In the genomic region with DNA sequence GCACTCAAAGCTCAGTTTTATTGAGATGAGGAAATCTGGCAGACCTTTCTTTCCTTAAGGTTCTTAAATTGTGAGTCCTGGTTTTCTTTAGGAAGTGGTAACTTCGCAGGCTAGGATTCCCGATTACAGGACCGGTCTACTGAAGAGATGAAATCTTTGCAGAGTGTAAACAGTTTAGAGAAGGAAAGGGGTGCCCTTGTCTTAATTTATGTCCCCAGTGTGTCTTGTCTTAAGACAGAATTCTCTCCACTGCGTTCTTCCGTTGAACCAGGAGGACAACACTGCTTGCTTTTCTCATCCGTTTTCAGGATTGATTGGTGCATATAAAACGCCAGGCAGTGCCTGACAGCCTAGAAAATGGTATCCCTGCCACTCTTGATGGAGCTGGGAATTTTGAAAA, we compare ENCODE assay signal across 11 mouse cellular contexts. TPM values are rescaled to one million over a fixed set of nuclear protein-coding genes. Genes with fewer than 3 reads are reported as not detected.
DNase-seq lines count a peak whose midpoint lies in the region; ATAC-seq lines count a peak whose summit lies in the region.
"Had no signal": no experiment of that assay in that cellular context is flagged by ENCODE, and none has a peak within 500 bp of the region (broad histone marks: within the 10 kb centered on the region; RNA-seq: fewer than 3 reads in every experiment).

No protein-coding gene starts in this region.

- no peaks in the 10 kb centered on the region for H3K9me3 ChIP-seq in lung, embryonic 16.5 days (ENCODE audit: control insufficient read depth, low read length)
- H3K9me3 ChIP-seq in forebrain, embryonic 16.5 days (ENCODE audit: control insufficient read depth, low read length), result no peaks in the 10 kb centered on the region
- no peaks in the 10 kb centered on the region for H3K9me3 ChIP-seq in limb, embryonic 13.5 days
- no peaks in the 10 kb centered on the region for H3K9me3 ChIP-seq in stomach, embryonic 15.5 days

- no peak for ATAC-seq in lung, embryonic 16.5 days (ENCODE audit: low read depth)
- no peak for ATAC-seq in forebrain, embryonic 16.5 days
- no peak for ATAC-seq in limb, embryonic 13.5 days (ENCODE audit: low FRiP score, low read depth)
- ATAC-seq in stomach, embryonic 15.5 days (ENCODE audit: insufficient read depth, low FRiP score, low read depth), result no peak
- ATAC-seq: Patski had no signal

- H3K4me3 ChIP-seq in lung, embryonic 16.5 days (ENCODE audit: low read length), result no peak overlapping the region
- H3K4me3 ChIP-seq in forebrain, embryonic 16.5 days (replicated peaks; ENCODE audit: low read length), result peak overlapping the region; percentile 67; the same call in 1 of the 2 replicates
- peak overlapping the region; percentile 69 for H3K4me3 ChIP-seq in limb, embryonic 13.5 days
- peak overlapping the region; percentile 63 for H3K4me3 ChIP-seq in stomach, embryonic 15.5 days (replicated peaks)

- no peaks in the 10 kb centered on the region for H3K36me3 ChIP-seq in lung, embryonic 16.5 days (ENCODE audit: control insufficient read depth, insufficient read depth, low read length)
- no peaks in the 10 kb centered on the region for H3K36me3 ChIP-seq in forebrain, embryonic 16.5 days (ENCODE audit: control insufficient read depth, insufficient read depth)
- H3K36me3 ChIP-seq in limb, embryonic 13.5 days, result no peaks in the 10 kb centered on the region
- no peaks in the 10 kb centered on the region for H3K36me3 ChIP-seq in stomach, embryonic 15.5 days

- no peak overlapping the region for H3K27ac ChIP-seq in lung, embryonic 16.5 days (ENCODE audit: low read length)
- no peak overlapping the region for H3K27ac ChIP-seq in forebrain, embryonic 16.5 days (ENCODE audit: low read length)
- H3K27ac ChIP-seq in limb, embryonic 13.5 days, result no peak overlapping the region
- H3K27ac ChIP-seq in stomach, embryonic 15.5 days, result no peak overlapping the region

- WGBS in lung, embryonic 16.5 days, result 9% methylated on average over 7 of the region's 7 CpGs
- 9% methylated on average over 7 of the region's 7 CpGs for WGBS in forebrain, embryonic 16.5 days
- WGBS in limb, embryonic 13.5 days, result 5% methylated on average over 7 of the region's 7 CpGs
- WGBS in stomach, embryonic 15.5 days, result 9% methylated on average over 7 of the region's 7 CpGs

- peak overlapping the region; percentile 98; the same call in 1 of the 2 replicates for H3K4me2 ChIP-seq in lung, embryonic 16.5 days (ENCODE audit: low read depth, low read length)
- peak overlapping the region; percentile 90 for H3K4me2 ChIP-seq in forebrain, embryonic 16.5 days (ENCODE audit: low read length)
- peak overlapping the region; percentile 90 for H3K4me2 ChIP-seq in limb, embryonic 13.5 days (replicated peaks)
- peak overlapping the region; percentile 98; the same call in 1 of the 2 replicates for H3K4me2 ChIP-seq in stomach, embryonic 15.5 days

- DNase-seq in lung, postnatal 36 days, result no peak
- no peak for DNase-seq in left cerebral cortex, postnatal 25 days (ENCODE audit: low spot score in 2 of 2)
- no peak for DNase-seq in thymus, postnatal 25 days
- no peak for DNase-seq in urinary bladder, adult 2 months (ENCODE audit: low spot score)
- DNase-seq: gastrocnemius, postnatal 36 days had no signal

- peaks cover 36% of the 10 kb centered on the region for H3K27me3 ChIP-seq in lung, embryonic 16.5 days (ENCODE audit: control insufficient read depth, insufficient read depth, low read depth, low read length)
- peaks cover 19% of the 10 kb centered on the region for H3K27me3 ChIP-seq in forebrain, embryonic 16.5 days (replicated peaks; ENCODE audit: control insufficient read depth, insufficient read depth, low read length)
- H3K27me3 ChIP-seq in limb, embryonic 13.5 days, result peaks cover 42% of the 10 kb centered on the region
- H3K27me3 ChIP-seq in stomach, embryonic 15.5 days (replicated peaks), result peaks cover 33% of the 10 kb centered on the region

- H3K4me1 ChIP-seq in lung, embryonic 16.5 days (replicated peaks; ENCODE audit: control insufficient read depth, insufficient read depth, low read length), result 0 out of 2 replicates have a peak, but pooled peaks cover 3% of the 10 kb centered on the region
- H3K4me1 ChIP-seq in forebrain, embryonic 16.5 days (replicated peaks; ENCODE audit: control insufficient read depth, insufficient read depth, low read length), result peaks cover 10% of the 10 kb centered on the region
- peaks cover 15% of the 10 kb centered on the region for H3K4me1 ChIP-seq in limb, embryonic 13.5 days
- 0 out of 2 replicates have a peak, but pooled peaks cover 2% of the 10 kb centered on the region for H3K4me1 ChIP-seq in stomach, embryonic 15.5 days

- intact Hi-C loops in left cerebral cortex, postnatal 25 days (cut with DNase I), result no loop called here

- H3K9ac ChIP-seq in lung, embryonic 16.5 days (ENCODE audit: low read length), result no peak overlapping the region
- no peak overlapping the region for H3K9ac ChIP-seq in forebrain, embryonic 16.5 days (replicated peaks; ENCODE audit: low read depth, low read length)
- no peak overlapping the region; the same call in 1 of the 2 replicates for H3K9ac ChIP-seq in limb, embryonic 13.5 days
- no peak overlapping the region for H3K9ac ChIP-seq in stomach, embryonic 15.5 days

RNA-seq across cellular contexts. Expression of a gene that starts 1.7 kb away (rescaled TPM):
- polyA plus RNA-seq in lung, embryonic 16.5 days (2015; fragmentation: Nextera tagmentation; extraction: Ambion mirVana), result 0.14 TPM in 1 of 2 replicates, not detected in the other
- polyA plus RNA-seq in forebrain, embryonic 16.5 days (2015; fragmentation: Nextera tagmentation; extraction: Ambion mirVana), result 0.85 and 1.2 TPM in 2 replicates
- 1.1 and 1.4 TPM in 2 replicates for polyA plus RNA-seq in limb, embryonic 13.5 days (2015; fragmentation: Nextera tagmentation; extraction: Ambion mirVana)
- 2.7 and 3.0 TPM in 2 replicates for polyA plus RNA-seq in stomach, embryonic 15.5 days (2015; fragmentation: Nextera tagmentation; extraction: Ambion mirVana)
- total RNA-seq in left cerebral cortex, postnatal 25 days (2021), result 1 to 10 TPM; 2.8 to 3.3 TPM
- 0.03 and 0.10 TPM in 2 replicates for polyA plus RNA-seq in urinary bladder, adult 2 months (2012; rRNA removed)
- total RNA-seq: gastrocnemius, postnatal 36 days had no signal
- polyA plus RNA-seq: liver, embryonic 16.5 days had no signal

RNA-seq across cellular contexts. Expression of a gene that starts 31.6 kb away (rescaled TPM):
- 0.58 and 0.62 TPM in 2 replicates for polyA plus RNA-seq in lung, embryonic 16.5 days (2015; fragmentation: Nextera tagmentation; extraction: Ambion mirVana)
- polyA plus RNA-seq in forebrain, embryonic 16.5 days (2015; fragmentation: Nextera tagmentation; extraction: Ambion mirVana), result 0.86 and 1.2 TPM in 2 replicates
- 1.0 and 1.2 TPM in 2 replicates for polyA plus RNA-seq in limb, embryonic 13.5 days (2015; fragmentation: Nextera tagmentation; extraction: Ambion mirVana)
- 0.48 and 0.77 TPM in 2 replicates for polyA plus RNA-seq in stomach, embryonic 15.5 days (2015; fragmentation: Nextera tagmentation; extraction: Ambion mirVana)
- total RNA-seq in left cerebral cortex, postnatal 25 days (2021), result not detected
- polyA plus RNA-seq in urinary bladder, adult 2 months (2012; rRNA removed), result 0.16 and 0.28 TPM in 2 replicates
- total RNA-seq: gastrocnemius, postnatal 36 days had no signal

RNA-seq across cellular contexts. Expression of a gene that starts 31.8 kb away (rescaled TPM):
- 253 and 254 TPM in 2 replicates for polyA plus RNA-seq in lung, embryonic 16.5 days (2015; fragmentation: Nextera tagmentation; extraction: Ambion mirVana)
- polyA plus RNA-seq in forebrain, embryonic 16.5 days (2015; fragmentation: Nextera tagmentation; extraction: Ambion mirVana), result 287 and 291 TPM in 2 replicates
- 314 and 323 TPM in 2 replicates for polyA plus RNA-seq in limb, embryonic 13.5 days (2015; fragmentation: Nextera tagmentation; extraction: Ambion mirVana)
- polyA plus RNA-seq in stomach, embryonic 15.5 days (2015; fragmentation: Nextera tagmentation; extraction: Ambion mirVana), result 286 and 294 TPM in 2 replicates
- total RNA-seq in left cerebral cortex, postnatal 25 days (2021), result 100 to 1,000 TPM; 115 to 122 TPM
- polyA plus RNA-seq in urinary bladder, adult 2 months (2012; rRNA removed), result 142 and 158 TPM in 2 replicates

RNA-seq across cellular contexts. Expression of a gene that starts 44.0 kb away (rescaled TPM):
- polyA plus RNA-seq in lung, embryonic 16.5 days (2015; fragmentation: Nextera tagmentation; extraction: Ambion mirVana), result 0.41 and 0.99 TPM in 2 replicates
- polyA plus RNA-seq in forebrain, embryonic 16.5 days (2015; fragmentation: Nextera tagmentation; extraction: Ambion mirVana), result 3.1 and 5.1 TPM in 2 replicates
- polyA plus RNA-seq in limb, embryonic 13.5 days (2015; fragmentation: Nextera tagmentation; extraction: Ambion mirVana), result 0.05 and 0.06 TPM in 2 replicates
- polyA plus RNA-seq in stomach, embryonic 15.5 days (2015; fragmentation: Nextera tagmentation; extraction: Ambion mirVana), result 7.9 and 8.2 TPM in 2 replicates
- total RNA-seq in left cerebral cortex, postnatal 25 days (2021), result under 1 TPM; 0.66 to 0.76 TPM
- polyA plus RNA-seq in urinary bladder, adult 2 months (2012; rRNA removed), result 0.23 and 0.37 TPM in 2 replicates
- total RNA-seq: gastrocnemius, postnatal 36 days had no signal
